Mouse (Mus musculus): Measurements from ENCODE around the gene Dpyd.

DNA sequence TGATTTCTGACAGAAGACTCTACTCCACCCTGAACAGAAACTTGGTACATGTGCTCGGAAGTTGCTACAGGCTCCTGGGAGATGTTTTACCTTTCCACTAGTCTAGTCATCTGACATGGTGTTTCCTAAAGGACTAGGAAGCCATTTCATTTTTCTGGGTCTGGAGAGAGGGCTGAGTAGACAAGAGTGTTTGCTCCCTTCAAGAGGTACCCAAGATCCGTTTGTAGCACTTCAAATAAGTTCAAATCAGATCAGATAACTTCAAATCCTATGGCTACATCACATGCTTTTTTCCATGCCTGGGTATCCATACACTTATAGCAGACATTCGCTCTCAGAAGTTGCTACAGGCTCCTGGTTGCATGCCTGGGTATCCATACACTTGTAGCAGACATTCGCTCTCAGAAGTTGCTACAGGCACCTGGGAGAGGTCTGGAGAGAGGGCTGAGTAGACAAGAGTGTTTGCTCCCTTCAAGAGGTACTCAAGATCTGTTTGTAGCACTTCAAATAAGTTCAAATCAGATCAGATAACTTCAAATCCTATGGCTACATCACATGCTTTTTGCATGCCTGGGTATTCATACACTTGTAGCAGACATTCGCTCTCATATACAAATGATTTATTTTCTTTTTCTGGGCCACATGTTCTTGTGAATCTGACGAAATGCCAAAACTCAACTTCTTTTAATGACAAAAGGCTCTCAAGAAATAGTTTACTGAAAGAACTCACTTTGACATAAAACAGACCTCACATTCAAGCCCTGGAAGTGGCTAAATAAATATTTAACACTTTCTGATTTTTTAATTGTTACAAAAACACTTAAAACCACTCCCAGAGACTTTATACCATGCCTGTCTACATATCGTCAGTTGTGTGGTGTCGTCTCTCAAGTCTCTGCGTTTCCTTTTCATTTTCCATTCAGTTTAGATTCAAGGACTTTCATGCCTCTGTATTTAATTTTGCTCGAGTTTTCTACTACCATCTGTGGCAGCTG, 307.5 kb downstream of the Dpyd start:
- TF ChIP-seq POLR2A (IDR thresholded peaks at IDR 0.05; ENCODE audit: extremely low read depth, insufficient read depth, low read length) (no peak), CTCF (IDR thresholded peaks at IDR 0.05; ENCODE audit: extremely low read depth, insufficient read depth, low read length) (no peak)
